Mouse (Mus musculus) G1E (cell line): ENCODE measurements around the gene Zic1.

Experiments used
- CTCF ChIP-seq: IDR thresholded peaks from 2 replicates; pipeline ENCODE4 v1.5.1; 2012; ENCODE audit warnings: low read depth, low read length, inconsistent platforms, mixed read lengths
- GATA1 ChIP-seq: IDR thresholded peaks from 2 replicates; pipeline ENCODE4 v1.6.1; 2012; ENCODE audit warnings: borderline replicate concordance, low read length, inconsistent platforms, mixed read lengths

- TF ChIP-seq GATA1 (no peak), CTCF (no peak)
Measured at GRCm38 (mm10) chr9:91368150-91368549, 2.5 kb upstream of the Zic1 start.
